Mouse (Mus musculus): ENCODE results near the gene Ddx42. TPM values are rescaled to one million over a fixed set of nuclear protein-coding genes. Genes with fewer than 3 reads are reported as not detected.
A peak's percentile ranks its signal among the peaks of the same experiment; 100 is the strongest.

Ddx42 gene
- polyA plus RNA-seq (2012; rRNA removed) = 12.0 and 13.2 TPM in 2 replicates

GRCm38 (mm10) chr11:106216730-106217490, at the start of gene Ddx42:
TSS of gene Ddx42 (plus strand) at chr11:106216926.
- H3K4me3 ChIP-seq (ENCODE audit: control insufficient read depth, low read depth, low read length) = peak within 1 kb of the TSS; percentile 83
- peaks cover 7% of the 10 kb centered on the region for H3K4me1 ChIP-seq (ENCODE audit: control insufficient read depth, insufficient read depth, low read length)
- no peaks in the 10 kb centered on the region for H3K36me3 ChIP-seq (ENCODE audit: control insufficient read depth, insufficient read depth, low read length)
- TF ChIP-seq CTCF (IDR thresholded peaks at IDR 0.05; ENCODE audit: control insufficient read depth, insufficient read depth, insufficient replicate concordance, low read depth, low read length) (no peak), POLR2A (IDR thresholded peaks at IDR 0.05; ENCODE audit: control insufficient read depth, low read depth, low read length) (peak; percentile 86)
- no peaks in the 10 kb centered on the region for H3K27me3 ChIP-seq (ENCODE audit: control insufficient read depth, insufficient read depth, low read length)
- peak within 1 kb of the TSS; percentile 86 for H3K27ac ChIP-seq (ENCODE audit: control insufficient read depth, insufficient read depth, low read depth, low read length)

- Histone ChIP-seq H3K4me3 (ENCODE audit: control insufficient read depth, low read depth, low read length) (no peak overlapping the region), H3K27ac (ENCODE audit: control insufficient read depth, insufficient read depth, low read depth, low read length) (no peak overlapping the region), H3K4me1 (ENCODE audit: control insufficient read depth, insufficient read depth, low read length) (no peaks in the 10 kb centered on the region), H3K36me3 (ENCODE audit: control insufficient read depth, insufficient read depth, low read length) (no peaks in the 10 kb centered on the region), H3K27me3 (ENCODE audit: control insufficient read depth, insufficient read depth, low read length) (no peaks in the 10 kb centered on the region)
- TF ChIP-seq POLR2A (IDR thresholded peaks at IDR 0.05; ENCODE audit: control insufficient read depth, low read depth, low read length) (no peak), CTCF (IDR thresholded peaks at IDR 0.05; ENCODE audit: control insufficient read depth, insufficient read depth, insufficient replicate concordance, low read depth, low read length) (no peak)
Measured at GRCm38 (mm10) chr11:106167435-106167834, 49.3 kb upstream of the Ddx42 start.

GRCm38 (mm10) chr11:106170807-106171206, 45.9 kb upstream of the Ddx42 start:
- TF ChIP-seq POLR2A (IDR thresholded peaks at IDR 0.05; ENCODE audit: control insufficient read depth, low read depth, low read length) (no peak), CTCF (IDR thresholded peaks at IDR 0.05; ENCODE audit: control insufficient read depth, insufficient read depth, insufficient replicate concordance, low read depth, low read length) (no peak)
- no peak overlapping the region for H3K27ac ChIP-seq (ENCODE audit: control insufficient read depth, insufficient read depth, low read depth, low read length)
- H3K36me3 ChIP-seq (ENCODE audit: control insufficient read depth, insufficient read depth, low read length) = peaks cover 2% of the 10 kb centered on the region; the same call in 1 of the 2 replicates
- H3K27me3 ChIP-seq (ENCODE audit: control insufficient read depth, insufficient read depth, low read length) = no peaks in the 10 kb centered on the region
- no peaks in the 10 kb centered on the region for H3K4me1 ChIP-seq (ENCODE audit: control insufficient read depth, insufficient read depth, low read length)
- H3K4me3 ChIP-seq (ENCODE audit: control insufficient read depth, low read depth, low read length) = no peak overlapping the region

GRCm38 (mm10) chr11:106173228-106173627, 43.5 kb upstream of the Ddx42 start:
- TF ChIP-seq POLR2A (IDR thresholded peaks at IDR 0.05; ENCODE audit: control insufficient read depth, low read depth, low read length) = no peak
- no peak for TF ChIP-seq CTCF (IDR thresholded peaks at IDR 0.05; ENCODE audit: control insufficient read depth, insufficient read depth, insufficient replicate concordance, low read depth, low read length)
- Histone ChIP-seq H3K27ac (ENCODE audit: control insufficient read depth, insufficient read depth, low read depth, low read length) (no peak overlapping the region), H3K27me3 (ENCODE audit: control insufficient read depth, insufficient read depth, low read length) (no peaks in the 10 kb centered on the region), H3K4me3 (ENCODE audit: control insufficient read depth, low read depth, low read length) (no peak overlapping the region), H3K36me3 (ENCODE audit: control insufficient read depth, insufficient read depth, low read length) (peaks cover 2% of the 10 kb centered on the region; the same call in 1 of the 2 replicates), H3K4me1 (ENCODE audit: control insufficient read depth, insufficient read depth, low read length) (no peaks in the 10 kb centered on the region)

GRCm38 (mm10) chr11:106174372-106174771, 42.4 kb upstream of the Ddx42 start:
- TF ChIP-seq CTCF (IDR thresholded peaks at IDR 0.05; ENCODE audit: control insufficient read depth, insufficient read depth, insufficient replicate concordance, low read depth, low read length) (no peak), POLR2A (IDR thresholded peaks at IDR 0.05; ENCODE audit: control insufficient read depth, low read depth, low read length) (no peak)
- Histone ChIP-seq H3K27me3 (ENCODE audit: control insufficient read depth, insufficient read depth, low read length) (no peaks in the 10 kb centered on the region), H3K27ac (ENCODE audit: control insufficient read depth, insufficient read depth, low read depth, low read length) (no peak overlapping the region), H3K4me3 (ENCODE audit: control insufficient read depth, low read depth, low read length) (no peak overlapping the region), H3K36me3 (ENCODE audit: control insufficient read depth, insufficient read depth, low read length) (peaks cover 2% of the 10 kb centered on the region; the same call in 1 of the 2 replicates), H3K4me1 (ENCODE audit: control insufficient read depth, insufficient read depth, low read length) (no peaks in the 10 kb centered on the region)

- Histone ChIP-seq H3K4me1 (ENCODE audit: control insufficient read depth, insufficient read depth, low read length) (no peaks in the 10 kb centered on the region), H3K27ac (ENCODE audit: control insufficient read depth, insufficient read depth, low read depth, low read length) (no peak overlapping the region), H3K27me3 (ENCODE audit: control insufficient read depth, insufficient read depth, low read length) (no peaks in the 10 kb centered on the region), H3K4me3 (ENCODE audit: control insufficient read depth, low read depth, low read length) (no peak overlapping the region), H3K36me3 (ENCODE audit: control insufficient read depth, insufficient read depth, low read length) (peaks cover 2% of the 10 kb centered on the region; the same call in 1 of the 2 replicates)
- TF ChIP-seq CTCF (IDR thresholded peaks at IDR 0.05; ENCODE audit: control insufficient read depth, insufficient read depth, insufficient replicate concordance, low read depth, low read length) (no peak), POLR2A (IDR thresholded peaks at IDR 0.05; ENCODE audit: control insufficient read depth, low read depth, low read length) (no peak)
Measured at GRCm38 (mm10) chr11:106175081-106175480, 41.6 kb upstream of the Ddx42 start.

GRCm38 (mm10) chr11:106176372-106176771, 40.4 kb upstream of the Ddx42 start:
- no peaks in the 10 kb centered on the region for H3K4me1 ChIP-seq (ENCODE audit: control insufficient read depth, insufficient read depth, low read length)
- H3K27ac ChIP-seq (ENCODE audit: control insufficient read depth, insufficient read depth, low read depth, low read length) = no peak overlapping the region
- H3K4me3 ChIP-seq (ENCODE audit: control insufficient read depth, low read depth, low read length) = no peak overlapping the region
- no peak for TF ChIP-seq CTCF (IDR thresholded peaks at IDR 0.05; ENCODE audit: control insufficient read depth, insufficient read depth, insufficient replicate concordance, low read depth, low read length)
- no peak for TF ChIP-seq POLR2A (IDR thresholded peaks at IDR 0.05; ENCODE audit: control insufficient read depth, low read depth, low read length)
- H3K36me3 ChIP-seq (ENCODE audit: control insufficient read depth, insufficient read depth, low read length) = peaks cover 3% of the 10 kb centered on the region; the same call in 1 of the 2 replicates
- no peaks in the 10 kb centered on the region for H3K27me3 ChIP-seq (ENCODE audit: control insufficient read depth, insufficient read depth, low read length)
